Mouse (Mus musculus): ENCODE measurements at regions not wholly inside any gene's neighbourhood (a gene's known extent, or its start where the extent isn't known, plus 50 kb on each side); places are given as distances from the start of the nearest gene placed in this dataset.

- H3K4me3 ChIP-seq (ENCODE audit: low read depth, low read length) = no peak overlapping the region
- no peak overlapping the region for H3K9ac ChIP-seq
- ATAC-seq (peak; percentile 33; the same call in 1 of the 2 replicates), DNase-seq (no peak)
- 75% methylated on average over 13 of the region's 13 CpGs for WGBS
- no peak overlapping the region for H3K4me2 ChIP-seq (ENCODE audit: low read depth)
- no peaks in the 10 kb centered on the region for H3K9me3 ChIP-seq (ENCODE audit: low read length)
- TF ChIP-seq CTCF (IDR thresholded peaks at IDR 0.05; ENCODE audit: low read depth) = no peak
- H3K27ac ChIP-seq (ENCODE audit: low read depth, low read length) = no peak overlapping the region
- no peaks in the 10 kb centered on the region for H3K27me3 ChIP-seq (ENCODE audit: insufficient read depth, low read length)
- H3K36me3 ChIP-seq (ENCODE audit: insufficient read depth) = no peaks in the 10 kb centered on the region
- no peaks in the 10 kb centered on the region for H3K4me1 ChIP-seq (ENCODE audit: insufficient read depth)
Measured at GRCm38 (mm10) chr6:89050575-89051270, 148.7 kb downstream of the Tpra1 start.

GRCm38 (mm10) chr6:89052758-89053460, 150.9 kb downstream of the Tpra1 start:
- Histone ChIP-seq H3K9ac (no peak overlapping the region), H3K4me1 (ENCODE audit: insufficient read depth) (no peaks in the 10 kb centered on the region), H3K27me3 (ENCODE audit: insufficient read depth, low read length) (no peaks in the 10 kb centered on the region), H3K36me3 (ENCODE audit: insufficient read depth) (no peaks in the 10 kb centered on the region), H3K4me3 (ENCODE audit: low read depth, low read length) (no peak overlapping the region), H3K4me2 (ENCODE audit: low read depth) (no peak overlapping the region), H3K9me3 (ENCODE audit: low read length) (no peaks in the 10 kb centered on the region), H3K27ac (ENCODE audit: low read depth, low read length) (no peak overlapping the region)
- DNase-seq (no peak), ATAC-seq (no peak)
- 86% methylated on average over 9 of the region's 9 CpGs for WGBS
- TF ChIP-seq CTCF (IDR thresholded peaks at IDR 0.05; ENCODE audit: low read depth) = no peak

GRCm38 (mm10) chr6:89054060-89054459, 152.0 kb downstream of the Tpra1 start:
- DNase-seq = peak; percentile 78

GRCm38 (mm10) chr6:89059431-89059975, 157.5 kb downstream of the Tpra1 start:
- no peak overlapping the region for H3K9ac ChIP-seq
- no peak for TF ChIP-seq CTCF (IDR thresholded peaks at IDR 0.05; ENCODE audit: low read depth)
- 79% methylated on average over 4 of the region's 4 CpGs for WGBS
- no peak overlapping the region for H3K4me2 ChIP-seq (ENCODE audit: low read depth)
- ATAC-seq (no peak), DNase-seq (no peak)
- no peaks in the 10 kb centered on the region for H3K4me1 ChIP-seq (ENCODE audit: insufficient read depth)
- no peaks in the 10 kb centered on the region for H3K9me3 ChIP-seq (ENCODE audit: low read length)
- H3K36me3 ChIP-seq (ENCODE audit: insufficient read depth) = no peaks in the 10 kb centered on the region
- H3K27ac ChIP-seq (ENCODE audit: low read depth, low read length) = no peak overlapping the region
- H3K4me3 ChIP-seq (ENCODE audit: low read depth, low read length) = no peak overlapping the region
- H3K27me3 ChIP-seq (ENCODE audit: insufficient read depth, low read length) = no peaks in the 10 kb centered on the region

More at GRCm38 (mm10) chr6:89054060-89054459, 152.0 kb downstream of the Tpra1 start:
- no peaks in the 10 kb centered on the region for H3K9me3 ChIP-seq (ENCODE audit: low read length)
- peak; percentile 75 for ATAC-seq
- no peaks in the 10 kb centered on the region for H3K27me3 ChIP-seq (ENCODE audit: insufficient read depth, low read length)
- H3K4me2 ChIP-seq (ENCODE audit: low read depth) = no peak overlapping the region
- no peak overlapping the region for H3K4me3 ChIP-seq (ENCODE audit: low read depth, low read length)
- no peaks in the 10 kb centered on the region for H3K4me1 ChIP-seq (ENCODE audit: insufficient read depth)
- H3K27ac ChIP-seq (ENCODE audit: low read depth, low read length) = no peak overlapping the region
- 63% methylated on average over 13 of the region's 13 CpGs for WGBS
- TF ChIP-seq CTCF (IDR thresholded peaks at IDR 0.05; ENCODE audit: low read depth) = no peak
- no peak overlapping the region for H3K9ac ChIP-seq
- no peaks in the 10 kb centered on the region for H3K36me3 ChIP-seq (ENCODE audit: insufficient read depth)

GRCm38 (mm10) chr6:89064977-89065580, 163.0 kb downstream of the Tpra1 start:
- no peak overlapping the region for H3K4me3 ChIP-seq (ENCODE audit: low read depth, low read length)
- H3K27ac ChIP-seq (ENCODE audit: low read depth, low read length) = no peak overlapping the region
- no peaks in the 10 kb centered on the region for H3K36me3 ChIP-seq (ENCODE audit: insufficient read depth)
- no peak overlapping the region for H3K9ac ChIP-seq
- no peaks in the 10 kb centered on the region for H3K27me3 ChIP-seq (ENCODE audit: insufficient read depth, low read length)
- TF ChIP-seq CTCF (IDR thresholded peaks at IDR 0.05; ENCODE audit: low read depth) = no peak
- DNase-seq = no peak
- 0 out of 2 replicates have a peak, but pooled peaks have one; percentile 25 for ATAC-seq
- H3K4me2 ChIP-seq (ENCODE audit: low read depth) = no peak overlapping the region
- 73% methylated on average over 7 of the region's 7 CpGs for WGBS
- no peaks in the 10 kb centered on the region for H3K4me1 ChIP-seq (ENCODE audit: insufficient read depth)
- H3K9me3 ChIP-seq (ENCODE audit: low read length) = no peaks in the 10 kb centered on the region

GRCm38 (mm10) chr6:89066588-89066987, 164.5 kb downstream of the Tpra1 start:
- H3K4me1 ChIP-seq (ENCODE audit: insufficient read depth) = no peaks in the 10 kb centered on the region
- no peak for TF ChIP-seq CTCF (IDR thresholded peaks at IDR 0.05; ENCODE audit: low read depth)
- H3K9ac ChIP-seq = no peak overlapping the region
- DNase-seq (no peak), ATAC-seq (no peak)
- no peak overlapping the region for H3K4me3 ChIP-seq (ENCODE audit: low read depth, low read length)
- H3K27ac ChIP-seq (ENCODE audit: low read depth, low read length) = no peak overlapping the region
- H3K27me3 ChIP-seq (ENCODE audit: insufficient read depth, low read length) = no peaks in the 10 kb centered on the region
- H3K36me3 ChIP-seq (ENCODE audit: insufficient read depth) = no peaks in the 10 kb centered on the region
- H3K9me3 ChIP-seq (ENCODE audit: low read length) = no peaks in the 10 kb centered on the region
- no peak overlapping the region for H3K4me2 ChIP-seq (ENCODE audit: low read depth)
- 37% methylated on average over 5 of the region's 5 CpGs for WGBS

- ATAC-seq (no peak), DNase-seq (no peak)
- no peak overlapping the region for H3K4me3 ChIP-seq (ENCODE audit: low read depth, low read length)
- no peaks in the 10 kb centered on the region for H3K36me3 ChIP-seq (ENCODE audit: insufficient read depth)
- no peak overlapping the region for H3K4me2 ChIP-seq (ENCODE audit: low read depth)
- no peaks in the 10 kb centered on the region for H3K9me3 ChIP-seq (ENCODE audit: low read length)
- no peaks in the 10 kb centered on the region for H3K4me1 ChIP-seq (ENCODE audit: insufficient read depth)
- no peak for TF ChIP-seq CTCF (IDR thresholded peaks at IDR 0.05; ENCODE audit: low read depth)
- 93% methylated on average over 5 of the region's 5 CpGs for WGBS
- no peaks in the 10 kb centered on the region for H3K27me3 ChIP-seq (ENCODE audit: insufficient read depth, low read length)
- H3K9ac ChIP-seq = no peak overlapping the region
- no peak overlapping the region for H3K27ac ChIP-seq (ENCODE audit: low read depth, low read length)
Measured at GRCm38 (mm10) chr6:89068286-89068685, 166.2 kb downstream of the Tpra1 start.
